Mouse (Mus musculus): Measurements from ENCODE around the gene Suco. TPM values are rescaled to one million over a fixed set of nuclear protein-coding genes. Genes with fewer than 3 reads are reported as not detected.

The Suco gene
- polyA plus RNA-seq, 1 experiment: 3.7 TPM

DNA sequence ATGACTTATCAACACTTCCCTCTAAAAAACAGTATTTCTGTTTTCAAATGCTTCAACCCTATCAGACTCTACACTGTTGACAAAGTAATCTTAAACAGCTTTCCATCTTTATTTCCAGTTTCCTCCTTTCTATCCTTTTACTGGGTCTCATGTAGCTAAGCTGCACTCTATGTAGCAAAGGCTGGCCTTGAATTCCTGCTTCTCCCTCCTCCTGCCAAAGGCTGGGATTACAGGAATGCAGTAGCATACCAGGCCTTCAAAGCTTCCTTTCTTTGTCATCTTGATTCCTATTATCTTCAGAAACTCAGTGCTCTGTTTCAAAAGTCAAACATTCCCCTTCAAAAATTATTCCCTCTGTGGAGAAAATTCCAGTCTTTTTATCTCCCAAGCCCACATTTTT, 8.1 kb downstream of the Suco start:
- TF ChIP-seq POLR2A (IDR thresholded peaks at IDR 0.05; ENCODE audit: low read depth, low read length): no peak
- no peak for TF ChIP-seq CTCF (conservative IDR thresholded peaks at IDR 0.05; ENCODE audit: insufficient read depth, insufficient read length, low read depth, low read length)
- Histone ChIP-seq H3K27ac (ENCODE audit: insufficient read depth, low read depth, low read length) (no peak overlapping the region), H3K4me3 (ENCODE audit: insufficient read depth, low read depth, low read length) (no peak overlapping the region), H3K27me3 (replicated peaks; ENCODE audit: control insufficient read depth, insufficient read depth, low read length) (no peaks in the 10 kb centered on the region), H3K4me1 (ENCODE audit: control insufficient read depth, insufficient read depth, low read length) (no peaks in the 10 kb centered on the region), H3K36me3 (ENCODE audit: control insufficient read depth, insufficient read depth, low read length) (no peaks in the 10 kb centered on the region)
- DNase-seq: no peak

DNA sequence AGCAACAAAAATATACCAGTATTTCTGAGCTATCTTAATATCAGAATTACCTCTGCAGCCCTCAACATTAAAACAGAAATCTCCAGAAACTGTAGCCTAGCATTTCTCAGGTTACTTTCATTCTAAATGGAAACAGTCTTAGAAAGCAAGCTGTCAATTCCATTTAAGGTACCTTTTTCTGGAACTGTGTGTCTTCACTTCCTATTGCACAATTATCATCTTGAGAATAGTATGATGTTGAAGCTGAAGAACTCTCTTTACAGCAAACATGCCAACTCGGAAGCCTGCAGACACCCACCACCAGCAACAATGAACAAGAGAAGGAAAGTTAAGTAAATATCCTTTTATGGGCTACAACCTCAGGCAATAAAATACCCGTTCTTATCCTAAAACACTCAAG, 12.7 kb downstream of the Suco start:
- no peak for DNase-seq
- no peak for TF ChIP-seq POLR2A (IDR thresholded peaks at IDR 0.05; ENCODE audit: low read depth, low read length)
- no peak for TF ChIP-seq CTCF (conservative IDR thresholded peaks at IDR 0.05; ENCODE audit: insufficient read depth, insufficient read length, low read depth, low read length)
- WGBS: 63% methylated on average over 2 of the region's 2 CpGs
- Histone ChIP-seq H3K4me1 (ENCODE audit: control insufficient read depth, insufficient read depth, low read length) (no peaks in the 10 kb centered on the region), H3K27ac (ENCODE audit: insufficient read depth, low read depth, low read length) (no peak overlapping the region), H3K27me3 (replicated peaks; ENCODE audit: control insufficient read depth, insufficient read depth, low read length) (no peaks in the 10 kb centered on the region), H3K4me3 (ENCODE audit: insufficient read depth, low read depth, low read length) (no peak overlapping the region), H3K36me3 (ENCODE audit: control insufficient read depth, insufficient read depth, low read length) (no peaks in the 10 kb centered on the region)

DNA sequence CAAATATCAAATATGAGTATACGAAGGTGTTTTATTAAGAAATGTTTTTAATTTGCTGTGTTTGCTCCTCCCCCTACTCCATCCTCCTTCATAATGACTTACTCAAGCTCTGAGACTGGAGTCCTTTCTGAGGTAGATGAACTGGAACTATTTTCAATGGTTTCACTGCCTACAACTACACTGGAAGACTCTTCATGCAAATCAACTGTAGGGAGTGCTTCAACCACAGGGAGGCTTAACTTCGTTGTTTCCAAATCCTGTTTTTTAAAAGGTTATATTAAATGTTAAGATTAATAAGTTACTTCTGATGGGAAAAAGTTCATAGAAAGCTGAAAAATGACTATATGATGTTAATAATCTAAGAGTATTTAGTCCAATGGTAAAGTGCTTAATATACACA, 17.2 kb downstream of the Suco start:
- H3K4me1 ChIP-seq (ENCODE audit: control insufficient read depth, insufficient read depth, low read length): no peaks in the 10 kb centered on the region
- no peak overlapping the region for H3K27ac ChIP-seq (ENCODE audit: insufficient read depth, low read depth, low read length)
- no peak overlapping the region for H3K4me3 ChIP-seq (ENCODE audit: insufficient read depth, low read depth, low read length)
- DNase-seq: no peak
- 70% methylated on average over 2 of the region's 2 CpGs for WGBS
- H3K27me3 ChIP-seq (replicated peaks; ENCODE audit: control insufficient read depth, insufficient read depth, low read length): no peaks in the 10 kb centered on the region
- TF ChIP-seq POLR2A (IDR thresholded peaks at IDR 0.05; ENCODE audit: low read depth, low read length) (no peak), CTCF (conservative IDR thresholded peaks at IDR 0.05; ENCODE audit: insufficient read depth, insufficient read length, low read depth, low read length) (no peak)
- peaks cover 2% of the 10 kb centered on the region; the same call in 1 of the 2 replicates for H3K36me3 ChIP-seq (ENCODE audit: control insufficient read depth, insufficient read depth, low read length)

DNA sequence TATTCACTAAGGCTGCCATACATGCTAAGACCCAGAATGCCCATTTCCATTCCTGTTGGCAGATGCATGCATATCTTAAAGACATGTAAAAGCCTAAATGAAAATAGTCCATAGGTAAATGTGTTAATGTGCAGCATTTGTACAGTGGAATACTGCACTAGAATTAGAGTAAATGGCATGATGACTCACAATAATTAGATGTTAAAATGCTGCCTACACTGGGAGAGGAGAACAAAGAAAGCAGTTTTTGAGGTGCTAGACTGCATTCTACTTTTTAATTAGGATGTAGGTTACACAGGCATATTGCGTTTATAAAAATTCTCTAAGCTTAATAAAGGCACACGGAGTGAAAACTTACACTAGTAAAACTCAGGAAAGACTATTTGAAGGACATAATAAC, 49.8 kb downstream of the Suco start:
- WGBS: 95% methylated on average over 2 of the region's 2 CpGs
- DNase-seq: no peak
- H3K4me1 ChIP-seq (ENCODE audit: control insufficient read depth, insufficient read depth, low read length): no peaks in the 10 kb centered on the region
- H3K36me3 ChIP-seq (ENCODE audit: control insufficient read depth, insufficient read depth, low read length): peaks cover 2% of the 10 kb centered on the region; the same call in 1 of the 2 replicates
- H3K27ac ChIP-seq (ENCODE audit: insufficient read depth, low read depth, low read length): no peak overlapping the region
- no peak overlapping the region for H3K4me3 ChIP-seq (ENCODE audit: insufficient read depth, low read depth, low read length)
- no peak for TF ChIP-seq CTCF (conservative IDR thresholded peaks at IDR 0.05; ENCODE audit: insufficient read depth, insufficient read length, low read depth, low read length)
- no peak for TF ChIP-seq POLR2A (IDR thresholded peaks at IDR 0.05; ENCODE audit: low read depth, low read length)
- no peaks in the 10 kb centered on the region for H3K27me3 ChIP-seq (replicated peaks; ENCODE audit: control insufficient read depth, insufficient read depth, low read length)

DNA sequence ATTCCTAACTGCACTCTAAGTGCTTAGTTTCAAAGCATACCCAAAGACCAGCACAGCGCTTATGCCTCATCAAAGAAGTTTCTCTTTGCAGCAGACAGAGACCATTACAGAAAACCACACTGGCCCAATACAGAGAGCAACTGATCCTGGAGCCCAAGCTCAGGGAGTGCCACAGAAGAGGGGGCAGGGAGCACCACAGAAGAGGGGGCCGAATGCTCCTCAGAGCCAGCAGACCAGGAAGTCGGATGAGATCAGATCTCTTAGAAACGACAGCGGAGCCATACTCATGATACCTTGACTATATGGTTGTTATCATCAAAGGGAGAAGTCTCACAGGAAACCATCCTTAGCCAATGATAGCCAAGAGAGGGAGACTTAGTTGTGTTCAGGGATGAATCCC, 67.1 kb downstream of the Suco start:
- Histone ChIP-seq H3K27ac (ENCODE audit: insufficient read depth, low read depth, low read length) (no peak overlapping the region), H3K4me1 (ENCODE audit: control insufficient read depth, insufficient read depth, low read length) (no peaks in the 10 kb centered on the region), H3K27me3 (replicated peaks; ENCODE audit: control insufficient read depth, insufficient read depth, low read length) (no peaks in the 10 kb centered on the region), H3K36me3 (ENCODE audit: control insufficient read depth, insufficient read depth, low read length) (no peaks in the 10 kb centered on the region), H3K4me3 (ENCODE audit: insufficient read depth, low read depth, low read length) (no peak overlapping the region)
- TF ChIP-seq POLR2A (IDR thresholded peaks at IDR 0.05; ENCODE audit: low read depth, low read length) (no peak), CTCF (conservative IDR thresholded peaks at IDR 0.05; ENCODE audit: insufficient read depth, insufficient read length, low read depth, low read length) (no peak)
- WGBS: 64% methylated on average over 5 of the region's 5 CpGs
- no peak for DNase-seq

DNA sequence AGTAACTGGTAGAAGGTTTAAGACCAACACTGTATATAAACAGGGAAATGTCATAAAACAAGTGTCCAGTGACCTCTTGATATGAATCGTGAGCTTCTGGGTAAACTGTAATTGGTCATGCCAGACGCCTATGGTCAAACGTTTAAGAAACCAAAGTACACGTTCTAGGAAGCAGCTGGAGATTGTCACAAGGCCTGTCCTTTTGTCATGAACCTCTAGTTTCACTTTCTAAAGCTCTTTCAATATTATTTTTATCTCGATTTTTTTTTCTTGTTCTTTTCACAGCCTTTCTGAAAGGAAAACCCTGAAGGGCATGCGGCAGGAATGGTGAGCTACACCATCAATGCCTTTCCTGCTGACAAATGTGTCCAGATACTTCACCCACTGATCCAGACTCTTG, 67.5 kb downstream of the Suco start:
- 31% methylated on average over 6 of the region's 6 CpGs for WGBS
- H3K27ac ChIP-seq (ENCODE audit: insufficient read depth, low read depth, low read length): no peak overlapping the region
- TF ChIP-seq CTCF (conservative IDR thresholded peaks at IDR 0.05; ENCODE audit: insufficient read depth, insufficient read length, low read depth, low read length) (no peak), POLR2A (IDR thresholded peaks at IDR 0.05; ENCODE audit: low read depth, low read length) (no peak)

DNA sequence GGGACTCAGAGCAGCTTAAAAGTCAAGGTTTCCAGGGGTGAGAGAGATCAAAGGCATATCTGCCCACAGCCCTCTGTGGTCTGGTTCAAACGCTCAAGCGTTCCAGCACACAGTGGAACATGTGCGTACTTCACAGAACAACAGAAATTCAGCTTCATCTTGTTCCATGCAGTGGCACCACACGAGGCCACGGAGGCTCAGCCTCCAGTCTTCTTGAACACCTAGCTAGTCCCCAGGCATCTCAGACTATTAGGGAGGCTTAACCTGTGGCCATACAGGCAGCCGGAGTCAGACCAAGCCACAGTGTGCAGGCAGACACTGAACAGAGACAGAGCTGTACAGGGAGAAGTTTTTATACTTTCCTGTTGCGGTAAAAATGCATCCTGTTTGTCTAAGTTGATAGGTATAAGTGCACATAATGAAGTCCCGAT, 71.9 kb downstream of the Suco start:
- H3K27me3 ChIP-seq (replicated peaks; ENCODE audit: control insufficient read depth, insufficient read depth, low read length): no peaks in the 10 kb centered on the region
- H3K36me3 ChIP-seq (ENCODE audit: control insufficient read depth, insufficient read depth, low read length): no peaks in the 10 kb centered on the region
- DNase-seq: no peak
- H3K4me3 ChIP-seq (ENCODE audit: insufficient read depth, low read depth, low read length): no peak overlapping the region
- no peak overlapping the region for H3K27ac ChIP-seq (ENCODE audit: insufficient read depth, low read depth, low read length)
- H3K4me1 ChIP-seq (ENCODE audit: control insufficient read depth, insufficient read depth, low read length): no peaks in the 10 kb centered on the region
- TF ChIP-seq POLR2A (IDR thresholded peaks at IDR 0.05; ENCODE audit: low read depth, low read length) (no peak), CTCF (conservative IDR thresholded peaks at IDR 0.05; ENCODE audit: insufficient read depth, insufficient read length, low read depth, low read length) (no peak)
- 78% methylated on average over 8 of the region's 8 CpGs for WGBS

More for the DNA sequence above, 67.5 kb downstream of the Suco start:
- Histone ChIP-seq H3K36me3 (ENCODE audit: control insufficient read depth, insufficient read depth, low read length) (no peaks in the 10 kb centered on the region), H3K4me1 (ENCODE audit: control insufficient read depth, insufficient read depth, low read length) (no peaks in the 10 kb centered on the region), H3K27me3 (replicated peaks; ENCODE audit: control insufficient read depth, insufficient read depth, low read length) (no peaks in the 10 kb centered on the region), H3K4me3 (ENCODE audit: insufficient read depth, low read depth, low read length) (no peak overlapping the region)
- DNase-seq: peak; percentile 3

DNA sequence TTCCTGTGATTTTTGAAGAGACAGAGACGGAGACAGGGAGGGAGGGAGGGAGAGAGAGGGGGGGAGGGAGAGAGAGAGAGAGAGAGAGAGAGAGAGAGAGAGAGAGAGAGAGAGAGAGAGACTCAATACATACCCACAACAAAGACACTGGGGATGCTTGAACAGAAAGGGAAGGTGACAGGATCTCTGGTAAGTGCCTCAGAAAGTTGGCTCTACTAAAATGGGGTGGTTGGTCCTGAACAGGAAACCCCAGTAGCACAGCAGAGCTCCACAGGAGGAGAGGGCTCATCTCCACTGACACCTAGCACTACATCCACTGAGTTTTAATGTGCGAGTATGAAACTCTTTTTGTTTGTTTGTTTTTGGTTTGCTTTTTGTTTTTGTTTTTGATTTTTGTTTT, 75.2 kb downstream of the Suco start:
- TF ChIP-seq CTCF (conservative IDR thresholded peaks at IDR 0.05; ENCODE audit: insufficient read depth, insufficient read length, low read depth, low read length) (no peak), POLR2A (IDR thresholded peaks at IDR 0.05; ENCODE audit: low read depth, low read length) (no peak)
- H3K27ac ChIP-seq (ENCODE audit: insufficient read depth, low read depth, low read length): no peak overlapping the region
- H3K36me3 ChIP-seq (ENCODE audit: control insufficient read depth, insufficient read depth, low read length): no peaks in the 10 kb centered on the region
- H3K27me3 ChIP-seq (replicated peaks; ENCODE audit: control insufficient read depth, insufficient read depth, low read length): no peaks in the 10 kb centered on the region
- H3K4me3 ChIP-seq (ENCODE audit: insufficient read depth, low read depth, low read length): no peak overlapping the region
- H3K4me1 ChIP-seq (ENCODE audit: control insufficient read depth, insufficient read depth, low read length): no peaks in the 10 kb centered on the region
- DNase-seq: no peak
- WGBS: 84% methylated on average over 2 of the region's 2 CpGs

Data from kidney, adult 2 months (tissue).